Mouse (Mus musculus) CD4-positive, CD25-positive, alpha-beta regulatory T cell, adult 4 months (primary cell): ENCODE measurements around the gene Adm. TPM values are rescaled to one million over a fixed set of nuclear protein-coding genes. Genes with fewer than 3 reads are reported as not detected.
"Not testable (repeated sequence)": the region's sequence is repeated elsewhere in the genome, so short reads cannot be mapped to it uniquely, and the experiment has no call there.

ENCODE experiments used
- ATAC-seq: one replicate; pipeline ENCODE4 v1.8.0; 2017
- polyA plus RNA-seq, 2 experiments: library from polyadenylated mRNA; unstranded; fragments of 100-300 nt; shearing (Covaris generic); gene quantifications; one replicate each; pipeline ENCODE4 v1.2.1; 2017

Gene Adm
- polyA plus RNA-seq = not detected

- ATAC-seq = peak; percentile 44
Observed at GRCm38 (mm10) chr7:110627486-110628272, at the start of gene Adm. Adm (plus strand) TSS chr7:110627661.

DNA sequence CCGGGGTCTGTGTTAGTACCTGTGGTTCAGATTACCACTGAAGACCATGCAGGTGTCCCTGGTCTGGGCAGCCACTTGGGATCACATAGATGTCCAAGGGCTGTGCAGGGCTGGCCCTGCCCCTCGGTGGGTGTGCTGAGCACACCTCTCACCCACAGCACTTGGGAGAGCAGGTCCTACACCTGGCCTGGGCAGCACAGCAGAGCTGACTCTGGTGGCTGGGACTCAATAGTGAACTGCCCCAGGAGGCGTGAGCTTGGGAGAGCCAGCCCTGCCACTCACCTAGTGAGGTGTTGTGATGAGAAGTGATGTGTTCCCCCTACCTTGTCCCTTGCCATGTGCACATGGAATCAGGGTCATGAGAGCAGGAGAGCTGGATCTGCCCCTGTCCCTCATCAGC is 43.8 kb upstream of the Adm start:
- no peak for ATAC-seq

DNA sequence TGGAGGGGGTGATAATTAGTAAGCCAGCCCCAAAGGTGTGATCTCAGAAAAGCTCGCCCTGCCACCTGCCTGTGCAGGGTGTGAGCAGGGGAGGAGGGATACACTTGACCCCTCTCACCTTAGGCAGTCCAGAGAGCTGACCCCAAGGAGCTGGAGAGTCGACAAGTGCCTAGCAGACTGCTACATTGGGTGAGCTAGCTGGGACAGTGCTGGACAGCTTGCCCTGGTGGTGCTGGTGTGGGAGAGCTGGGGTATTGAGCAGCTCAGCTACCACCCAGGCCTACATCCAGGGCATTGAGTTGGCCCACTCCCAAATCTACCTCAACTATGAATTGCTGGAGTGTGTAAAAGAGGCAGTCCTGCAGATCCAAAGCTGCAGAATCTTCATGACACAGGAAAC is 43.3 kb upstream of the Adm start:
- ATAC-seq = no peak

DNA sequence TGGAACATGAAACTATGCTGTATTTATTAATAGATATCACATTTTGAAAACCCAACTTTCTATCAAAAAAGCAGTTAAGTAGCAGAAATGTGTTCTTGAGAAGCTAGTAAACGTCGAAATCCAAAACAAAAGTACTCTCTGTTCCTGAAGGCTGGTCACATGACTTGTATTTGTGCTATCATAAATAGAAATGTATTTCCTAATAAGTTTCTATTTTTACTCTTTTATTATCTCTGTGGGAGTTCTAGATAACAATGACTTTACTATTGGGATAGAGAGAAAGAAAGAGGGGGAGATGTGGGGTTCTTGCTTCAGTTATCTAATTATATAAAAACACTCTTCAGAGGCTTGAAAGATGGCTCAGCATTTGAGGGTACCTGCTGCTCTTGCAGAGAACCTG is 42.2 kb upstream of the Adm start:
- ATAC-seq = no peak

- ATAC-seq = no peak
Observed at GRCm38 (mm10) chr7:110587721-110588120, 39.7 kb upstream of the Adm start.

GRCm38 (mm10) chr7:110593991-110594390 is 33.5 kb upstream of the Adm start:
- ATAC-seq = not testable (repeated sequence)

DNA sequence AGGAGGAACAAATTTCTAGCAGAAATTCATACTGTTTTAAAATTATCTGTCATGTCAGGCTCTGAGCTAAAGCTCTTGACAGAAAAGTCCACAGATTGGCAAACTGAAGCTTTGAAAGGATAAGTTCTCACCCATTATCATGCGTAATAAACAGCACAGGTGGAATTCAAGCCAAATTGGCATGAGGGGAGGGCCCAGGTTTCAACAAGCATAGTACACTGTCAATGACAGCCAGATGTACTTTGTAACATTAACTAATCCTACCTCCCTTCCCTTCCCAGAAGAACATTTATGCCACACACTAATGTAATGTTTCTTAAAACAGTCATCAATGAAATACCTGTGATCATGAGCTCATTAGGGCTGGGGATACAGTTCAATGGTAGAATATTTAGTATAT is 30.3 kb upstream of the Adm start:
- ATAC-seq = no peak

DNA sequence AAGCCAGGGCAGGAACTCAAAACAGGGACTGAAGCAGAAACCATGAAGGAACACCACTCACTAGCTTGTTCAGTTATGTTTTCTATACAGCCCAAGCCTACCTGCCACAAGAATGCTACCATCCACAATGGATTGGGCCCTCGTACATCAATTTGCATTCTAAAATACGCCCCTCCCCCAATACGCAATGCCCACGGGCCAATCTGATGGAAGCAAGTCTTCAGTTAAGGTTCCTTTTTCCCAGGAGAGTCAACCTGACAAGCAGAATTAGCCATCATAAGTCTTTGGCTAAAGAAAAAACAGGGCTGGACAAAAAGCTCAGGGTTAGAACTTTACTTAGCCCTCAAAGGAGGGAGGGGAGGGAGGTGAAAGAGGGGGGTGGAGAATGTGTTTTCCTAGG is 22.0 kb upstream of the Adm start:
- no peak for ATAC-seq

GRCm38 (mm10) chr7:110606906-110607305 is 20.6 kb upstream of the Adm start:
- ATAC-seq = no peak

DNA sequence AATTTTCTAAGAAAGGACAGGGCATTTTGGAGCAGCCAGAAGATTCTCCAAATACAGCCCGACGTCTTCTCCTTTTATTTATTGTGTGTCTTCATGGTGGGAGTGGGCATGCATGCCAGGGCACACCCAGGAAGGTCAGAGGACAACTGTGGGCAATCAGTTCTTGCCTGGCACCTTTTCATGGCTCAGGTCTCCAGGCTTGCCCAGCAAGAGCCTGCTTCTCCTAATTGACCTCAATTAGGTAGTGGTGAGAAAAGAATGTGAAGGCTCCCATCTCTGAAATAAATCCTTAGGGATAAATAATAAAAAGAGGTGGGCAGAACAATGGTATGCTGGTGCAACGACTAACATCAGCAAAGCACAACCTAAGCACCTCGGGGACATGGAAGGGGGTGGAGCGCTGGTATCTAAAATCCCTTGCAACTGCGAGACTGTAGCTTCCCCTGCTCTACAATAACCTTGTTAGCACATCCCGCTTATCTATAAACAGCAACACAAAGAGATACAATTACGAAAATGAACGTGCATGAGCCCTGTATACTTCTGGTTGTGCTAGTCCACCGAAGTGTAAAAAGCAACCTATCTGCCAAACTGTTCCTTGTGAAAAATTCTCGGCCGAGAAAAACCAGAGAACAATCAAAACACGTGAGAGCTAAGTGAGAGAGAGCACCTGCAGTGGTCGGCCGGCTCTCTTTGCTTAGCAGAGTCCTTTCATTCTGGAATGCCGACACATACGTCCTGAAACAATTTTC is 13.9 kb upstream of the Adm start:
- peak; percentile 31 for ATAC-seq

GRCm38 (mm10) chr7:110614133-110615063 is 13.1 kb upstream of the Adm start, which contains the start of gene Sbf2:
Sbf2 (minus strand) TSS chr7:110614922.
- peak; percentile 57 for ATAC-seq

GRCm38 (mm10) chr7:110615151-110615631 is 12.3 kb upstream of the Adm start:
- ATAC-seq = no peak

- ATAC-seq = no peak
Observed at GRCm38 (mm10) chr7:110615792-110616191, 11.7 kb upstream of the Adm start.

DNA sequence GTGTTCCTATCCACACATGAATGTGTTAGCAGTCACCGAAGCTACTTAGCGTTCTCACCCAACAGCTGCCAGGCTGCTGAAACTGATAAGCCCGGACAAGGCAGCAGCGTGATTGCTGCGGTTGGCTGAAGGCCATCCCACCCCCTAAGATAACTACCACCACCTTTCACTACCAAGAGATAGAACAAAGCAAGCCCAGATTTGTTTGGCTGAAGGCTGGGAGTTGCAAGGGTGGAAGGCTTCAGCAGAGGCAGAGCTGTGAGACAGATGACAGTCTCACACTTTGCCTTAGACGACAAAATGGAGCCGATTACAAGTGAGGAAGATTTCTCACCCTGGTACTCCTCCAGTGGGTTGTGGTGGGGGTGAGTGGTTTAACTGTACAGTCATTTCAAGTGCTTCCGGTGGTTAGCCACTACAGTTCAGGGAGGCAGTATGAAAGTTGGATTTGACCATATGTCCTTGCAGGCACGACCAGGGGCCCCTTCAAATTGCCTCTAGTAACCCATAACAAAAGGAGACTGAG is 8.3 kb upstream of the Adm start:
- ATAC-seq = peak; percentile 28

DNA sequence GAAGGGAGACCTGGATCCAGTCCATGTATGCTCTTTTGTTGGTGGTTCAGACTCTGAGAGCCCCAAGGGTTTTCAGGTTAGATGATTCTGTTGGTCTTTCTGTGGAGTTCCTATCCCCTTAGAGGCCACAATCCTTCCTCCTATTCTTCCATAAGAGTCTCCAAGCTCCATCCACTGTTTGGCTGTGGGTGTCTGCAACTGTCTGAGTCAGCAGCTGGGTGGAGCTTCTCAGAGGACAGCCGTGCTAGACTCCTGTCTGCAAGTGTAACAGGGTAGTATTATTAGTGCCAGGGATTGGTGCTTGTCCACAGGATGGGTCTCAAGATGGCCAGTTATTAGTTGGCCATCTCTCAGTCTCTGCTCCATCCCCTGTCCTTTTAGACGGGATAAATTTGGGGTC is 3.4 kb upstream of the Adm start:
- no peak for ATAC-seq

DNA sequence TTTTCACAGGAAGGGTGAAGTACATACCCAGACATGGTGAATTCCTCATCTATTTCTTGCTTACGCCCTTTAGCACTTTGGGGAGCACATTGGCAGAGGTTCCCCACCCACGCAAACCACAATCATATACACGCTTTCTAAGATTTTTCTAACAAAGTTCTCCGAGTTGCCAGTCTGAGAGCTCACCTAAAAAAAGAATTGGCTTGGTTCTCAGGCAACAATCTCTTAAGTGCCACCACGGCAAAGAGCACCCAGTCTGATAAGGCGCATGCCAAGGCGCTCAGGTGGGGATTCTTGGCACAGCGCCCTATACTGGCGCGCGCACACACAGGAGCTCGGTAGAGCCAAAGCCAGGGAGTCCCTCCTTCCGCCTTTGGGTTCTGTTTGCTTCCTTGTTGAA is 2.5 kb upstream of the Adm start:
- ATAC-seq = peak; percentile 19

DNA sequence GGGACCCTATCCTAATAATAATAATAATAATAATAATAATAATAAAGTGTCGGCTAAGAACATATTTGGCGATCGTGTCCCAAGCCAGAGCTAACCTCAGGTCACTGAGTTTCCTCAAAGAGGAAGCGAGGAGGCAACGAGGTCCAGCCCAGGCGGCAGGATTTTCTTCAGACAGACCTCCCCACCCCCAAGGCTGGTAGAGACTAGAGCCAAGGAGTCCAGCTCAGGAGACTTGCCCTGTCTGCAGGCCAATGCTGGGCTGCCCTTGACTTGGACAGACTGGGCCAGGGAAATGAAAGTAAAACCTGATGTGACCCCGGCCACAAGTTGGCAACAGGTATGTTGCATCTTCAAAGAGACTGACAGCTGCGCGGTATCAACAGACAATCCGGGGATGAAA is 2.0 kb upstream of the Adm start:
- no peak for ATAC-seq

DNA sequence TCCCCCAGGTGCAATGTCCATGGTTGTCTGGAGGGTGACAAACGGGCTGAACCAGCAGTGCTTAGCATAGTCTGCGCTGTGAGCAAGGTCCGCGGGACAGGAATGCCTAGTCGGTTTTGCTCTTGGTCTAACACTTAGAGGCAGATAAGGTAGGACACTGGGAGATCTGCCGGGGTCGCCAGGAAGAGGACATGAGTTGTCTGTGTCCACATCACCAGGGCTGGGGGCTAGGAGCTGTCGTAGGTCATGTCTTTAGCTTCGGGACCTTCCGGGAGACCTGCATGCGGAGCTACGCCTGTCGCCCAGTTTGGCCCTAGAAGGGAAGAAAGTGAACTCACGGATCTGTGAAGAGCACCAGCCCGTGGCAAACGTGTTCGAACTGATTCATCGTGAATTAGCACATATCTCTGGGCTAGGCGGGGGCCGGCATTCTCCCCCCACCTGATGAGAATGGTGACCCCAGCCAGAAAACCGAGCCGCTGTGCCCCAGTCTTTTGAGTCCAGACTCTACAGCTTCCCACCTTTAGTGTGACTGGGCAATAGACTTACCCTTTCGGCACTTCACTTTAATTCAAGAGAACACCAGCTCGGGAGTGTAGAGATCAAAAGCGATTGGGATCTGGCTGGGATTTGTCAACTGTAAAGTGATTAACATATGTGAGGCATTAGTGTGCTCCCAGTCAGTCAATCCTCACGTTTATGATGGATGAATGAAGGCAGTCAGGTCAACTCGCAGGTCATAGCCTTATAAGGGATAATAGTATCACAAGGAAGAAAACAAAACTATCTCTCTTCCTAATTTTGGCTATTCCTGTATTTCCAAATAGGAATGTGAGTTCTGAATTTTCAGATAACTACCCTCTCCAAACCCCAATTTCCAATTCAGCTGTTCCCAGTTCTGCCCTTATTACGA is 1.0 kb upstream of the Adm start:
- ATAC-seq = no peak

DNA sequence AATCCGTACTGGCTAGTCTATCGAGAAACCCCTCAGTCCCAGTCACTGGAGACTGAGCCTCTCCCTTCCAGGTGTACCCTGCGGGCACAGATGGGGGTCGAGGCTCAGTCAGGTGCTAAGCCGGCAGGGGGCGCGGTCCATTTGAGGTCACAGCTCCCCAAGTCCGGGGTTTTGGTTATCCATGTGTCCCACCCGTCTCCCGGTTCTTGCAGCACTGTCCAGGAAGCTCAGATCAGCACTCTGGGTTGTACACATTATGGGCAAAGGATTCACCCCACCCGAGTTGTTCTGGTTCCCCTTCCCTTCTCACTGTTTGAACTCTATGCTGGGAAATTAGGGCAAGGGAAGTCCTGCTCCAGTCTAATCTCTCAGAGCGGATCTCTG is 370 bp upstream of the Adm start:
- ATAC-seq = peak; percentile 3

DNA sequence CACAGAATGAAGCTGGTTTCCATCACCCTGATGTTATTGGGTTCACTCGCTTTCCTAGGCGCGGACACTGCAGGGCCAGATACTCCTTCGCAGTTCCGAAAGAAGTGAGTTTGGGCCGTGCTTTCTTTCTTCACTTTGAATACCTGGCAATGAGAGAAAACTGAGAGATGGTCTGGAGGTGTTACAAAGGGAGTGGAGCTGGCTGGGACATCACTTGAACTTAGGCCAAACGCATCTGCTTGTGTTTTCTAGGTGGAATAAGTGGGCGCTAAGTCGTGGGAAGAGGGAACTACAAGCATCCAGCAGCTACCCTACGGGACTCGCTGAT is 776 bp downstream of the Adm start:
- ATAC-seq = no peak

DNA sequence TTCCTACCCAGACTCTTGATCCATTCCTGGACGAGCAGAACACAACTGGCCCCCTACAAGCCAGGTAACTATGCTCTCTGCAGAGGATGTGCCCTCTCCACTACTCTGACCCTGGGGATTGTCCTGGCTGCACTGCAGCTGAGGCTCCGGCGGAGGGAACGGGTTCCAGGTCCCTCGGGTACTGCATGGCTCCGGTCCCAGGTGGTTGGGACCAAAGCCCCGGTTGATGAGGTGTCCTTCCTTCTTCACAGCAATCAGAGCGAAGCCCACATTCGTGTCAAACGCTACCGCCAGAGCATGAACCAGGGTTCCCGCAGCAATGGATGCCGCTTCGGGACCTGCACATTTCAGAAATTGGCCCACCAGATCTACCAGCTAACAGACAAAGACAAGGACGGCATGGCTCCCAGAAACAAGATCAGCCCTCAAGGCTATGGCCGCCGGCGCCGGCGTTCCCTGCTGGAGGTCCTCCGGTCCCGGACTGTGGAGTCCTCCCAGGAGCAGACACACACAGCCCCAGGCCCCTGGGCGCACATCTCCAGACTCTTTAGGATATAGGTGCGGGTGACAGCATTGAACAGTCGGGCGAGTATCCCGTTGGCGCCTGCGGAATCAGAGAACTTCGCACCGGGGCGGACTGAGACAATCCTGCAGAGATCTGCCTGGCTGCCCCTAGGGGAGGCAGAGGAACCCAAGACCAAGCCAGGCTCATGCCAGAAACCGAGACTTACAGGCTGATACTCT is 1.3 kb downstream of the Adm start:
- no peak for ATAC-seq
